Mouse (Mus musculus) stomach, embryonic 16.5 days (tissue): ENCODE measurements at regions not wholly inside any gene's neighbourhood (a gene's known extent, or its start where the extent isn't known, plus 50 kb on each side); places are given as distances from the start of the nearest gene placed in this dataset.
A peak's percentile ranks its signal among the peaks of the same experiment; 100 is the strongest.

Experiments
- ATAC-seq: fragments of 200-750 bp; cut with Nextera tagmentation; 2 replicates; pipeline ENCODE4 v1.8.0; 2017; ENCODE audit warnings: moderate number of reproducible peaks, moderate TSS enrichment; ENCODE audit not compliant: insufficient read depth, low FRiP score
- H3K27ac ChIP-seq: fragments of 300-500 bp; sonication (generic); 2 replicates; pipeline ENCODE4 v1.5.1; 2014; ENCODE audit warnings: low read length
- H3K27me3 ChIP-seq: fragments of 300-500 bp; sonication (generic); 2 replicates; pipeline ENCODE4 v1.6.1; 2014; ENCODE audit warnings: low read length, control low read depth, mixed read lengths; ENCODE audit not compliant: control insufficient read depth, insufficient read depth
- H3K36me3 ChIP-seq: fragments of 300-500 bp; sonication (generic); 2 replicates; pipeline ENCODE4 v1.6.1; 2014; ENCODE audit warnings: low read length; ENCODE audit not compliant: control insufficient read depth, insufficient read depth
- H3K4me1 ChIP-seq: fragments of 300-500 bp; sonication (generic); 2 replicates; pipeline ENCODE4 v1.6.1; 2014; ENCODE audit warnings: low read length, control low read depth, mixed read lengths; ENCODE audit not compliant: control insufficient read depth, insufficient read depth
- H3K4me2 ChIP-seq: fragments of 300-500 bp; sonication (generic); 2 replicates; pipeline ENCODE4 v1.6.1; 2014; ENCODE audit warnings: low read depth, low read length, mixed read lengths
- H3K4me3 ChIP-seq: fragments of 300-500 bp; sonication (generic); replicated peaks from 2 replicates; pipeline ENCODE4 v1.5.1; 2014; ENCODE audit warnings: mild to moderate bottlenecking, low read length
- H3K9ac ChIP-seq: fragments of 300-500 bp; sonication (generic); 2 replicates; pipeline ENCODE4 v1.6.1; 2014; ENCODE audit warnings: low read length
- H3K9me3 ChIP-seq: fragments of 300-500 bp; sonication (generic); replicated peaks from 2 replicates; pipeline ENCODE4 v1.6.1; 2016; ENCODE audit warnings: low read length, control low read depth; ENCODE audit not compliant: control insufficient read depth
- WGBS: fragments of 180-500 bp; shearing (Covaris S2); extraction: QIAGEN DNeasy Blood & Tissue Kit; methylation state at CpG from one replicate; pipeline ENCODE4 v1.1.7; 2014; 5-methylcytosine and 5-hydroxymethylcytosine counted together

- H3K9me3 ChIP-seq, result no peaks in the 10 kb centered on the region
- no peaks in the 10 kb centered on the region for H3K36me3 ChIP-seq
- H3K27me3 ChIP-seq, result no peaks in the 10 kb centered on the region
- H3K4me1 ChIP-seq, result no peaks in the 10 kb centered on the region
- no peak overlapping the region for H3K4me3 ChIP-seq
- H3K4me2 ChIP-seq, result no peak overlapping the region
- no peak overlapping the region for H3K27ac ChIP-seq
- 71% methylated on average over 10 of the region's 10 CpGs for WGBS
- H3K9ac ChIP-seq, result no peak overlapping the region
- ATAC-seq, result no peak
Measured at GRCm38 (mm10) chr12:77667151-77667874, 429.4 kb downstream of the Fut8 start.

- WGBS, result 3% methylated on average over 6 of the region's 6 CpGs
Measured at GRCm38 (mm10) chr12:77667875-77668204, 429.9 kb downstream of the Fut8 start.

GRCm38 (mm10) chr12:77670531-77670930, 432.6 kb downstream of the Fut8 start:
- ATAC-seq, result no peak
- Histone ChIP-seq H3K9me3 (no peaks in the 10 kb centered on the region), H3K36me3 (no peaks in the 10 kb centered on the region), H3K9ac (no peak overlapping the region), H3K4me1 (peaks cover 6% of the 10 kb centered on the region; the same call in 1 of the 2 replicates), H3K4me3 (no peak overlapping the region), H3K4me2 (no peak overlapping the region), H3K27me3 (no peaks in the 10 kb centered on the region), H3K27ac (no peak overlapping the region)
- 58% methylated on average over 8 of the region's 8 CpGs for WGBS

More at GRCm38 (mm10) chr12:77667875-77668204, 429.9 kb downstream of the Fut8 start:
- no peak for ATAC-seq
- H3K9ac ChIP-seq, result no peak overlapping the region
- no peaks in the 10 kb centered on the region for H3K36me3 ChIP-seq
- no peaks in the 10 kb centered on the region for H3K27me3 ChIP-seq
- no peak overlapping the region for H3K27ac ChIP-seq
- H3K4me3 ChIP-seq, result no peak overlapping the region
- no peaks in the 10 kb centered on the region for H3K9me3 ChIP-seq
- H3K4me2 ChIP-seq, result no peak overlapping the region
- H3K4me1 ChIP-seq, result peaks cover under 1% of the 10 kb centered on the region; the same call in 1 of the 2 replicates

GRCm38 (mm10) chr12:77674352-77674751, 436.4 kb downstream of the Fut8 start:
- H3K4me1 ChIP-seq, result peaks cover 6% of the 10 kb centered on the region; the same call in 1 of the 2 replicates
- no peaks in the 10 kb centered on the region for H3K9me3 ChIP-seq
- no peak overlapping the region for H3K27ac ChIP-seq
- WGBS, result 52% methylated on average over 2 of the region's 2 CpGs
- no peak overlapping the region for H3K9ac ChIP-seq
- no peak overlapping the region for H3K4me3 ChIP-seq
- no peaks in the 10 kb centered on the region for H3K27me3 ChIP-seq
- no peak overlapping the region for H3K4me2 ChIP-seq
- H3K36me3 ChIP-seq, result no peaks in the 10 kb centered on the region
- no peak for ATAC-seq

- Histone ChIP-seq H3K36me3 (no peaks in the 10 kb centered on the region), H3K4me3 (no peak overlapping the region), H3K9ac (no peak overlapping the region), H3K27me3 (no peaks in the 10 kb centered on the region), H3K4me2 (no peak overlapping the region), H3K4me1 (peaks cover 6% of the 10 kb centered on the region; the same call in 1 of the 2 replicates), H3K9me3 (no peaks in the 10 kb centered on the region), H3K27ac (no peak overlapping the region)
- WGBS, result 81% methylated on average over 5 of the region's 5 CpGs
- no peak for ATAC-seq
Measured at GRCm38 (mm10) chr12:77674755-77675154, 436.8 kb downstream of the Fut8 start.

GRCm38 (mm10) chr12:77678040-77678439, 440.1 kb downstream of the Fut8 start:
- ATAC-seq, result peak; percentile 71; the same call in 1 of the 2 replicates
- Histone ChIP-seq H3K4me2 (no peak overlapping the region), H3K4me3 (no peak overlapping the region), H3K4me1 (peaks cover 3% of the 10 kb centered on the region; the same call in 1 of the 2 replicates), H3K9ac (no peak overlapping the region), H3K27ac (no peak overlapping the region), H3K27me3 (no peaks in the 10 kb centered on the region), H3K36me3 (no peaks in the 10 kb centered on the region), H3K9me3 (no peaks in the 10 kb centered on the region)
- 26% methylated on average over 5 of the region's 5 CpGs for WGBS

- Histone ChIP-seq H3K36me3 (no peaks in the 10 kb centered on the region), H3K4me1 (no peaks in the 10 kb centered on the region), H3K4me2 (no peak overlapping the region)
Measured at GRCm38 (mm10) chr12:77694101-77694500, 456.2 kb downstream of the Fut8 start.

GRCm38 (mm10) chr12:77696039-77696631, 458.2 kb downstream of the Fut8 start:
- Histone ChIP-seq H3K36me3 (no peaks in the 10 kb centered on the region), H3K27me3 (no peaks in the 10 kb centered on the region), H3K4me2 (no peak overlapping the region), H3K9ac (no peak overlapping the region), H3K4me1 (no peaks in the 10 kb centered on the region), H3K27ac (no peak overlapping the region), H3K9me3 (no peaks in the 10 kb centered on the region), H3K4me3 (no peak overlapping the region)
- 79% methylated on average over 8 of the region's 8 CpGs for WGBS
- ATAC-seq, result no peak

More at GRCm38 (mm10) chr12:77694101-77694500, 456.2 kb downstream of the Fut8 start:
- no peak overlapping the region for H3K4me3 ChIP-seq
- H3K9ac ChIP-seq, result no peak overlapping the region
- H3K27me3 ChIP-seq, result no peaks in the 10 kb centered on the region
- no peaks in the 10 kb centered on the region for H3K9me3 ChIP-seq
- ATAC-seq, result no peak
- WGBS, result 64% methylated on average over 6 of the region's 6 CpGs
- H3K27ac ChIP-seq, result no peak overlapping the region

- Histone ChIP-seq H3K4me1 (no peaks in the 10 kb centered on the region), H3K27ac (no peak overlapping the region), H3K9me3 (no peaks in the 10 kb centered on the region), H3K36me3 (no peaks in the 10 kb centered on the region), H3K4me3 (no peak overlapping the region), H3K4me2 (no peak overlapping the region), H3K27me3 (no peaks in the 10 kb centered on the region), H3K9ac (no peak overlapping the region)
- WGBS, result 85% methylated on average over 4 of the region's 4 CpGs
- no peak for ATAC-seq
Measured at GRCm38 (mm10) chr12:77696662-77697061, 458.7 kb downstream of the Fut8 start.
